Mouse (Mus musculus) heart, postnatal 0 days (tissue): ENCODE measurements at regions not wholly inside any gene's neighbourhood (a gene's known extent, or its start where the extent isn't known, plus 50 kb on each side); places are given as distances from the start of the nearest gene placed in this dataset.

Experiments
- ATAC-seq: fragments of 200-750 bp; cut with Nextera tagmentation; 2 replicates; pipeline ENCODE4 v1.8.0; 2017; ENCODE audit warnings: low read depth, moderate number of reproducible peaks, moderate library complexity; ENCODE audit not compliant: insufficient read depth
- DNase-seq: peaks from one replicate; pipeline ENCODE4 v3.0.0-alpha.2; 2016; ENCODE audit warnings: low spot score
- H3K27ac ChIP-seq: fragments of 300-500 bp; sonication (generic); 2 replicates; pipeline ENCODE4 v1.5.1; 2014; ENCODE audit warnings: low read depth, mild to moderate bottlenecking
- H3K27me3 ChIP-seq: fragments of 300-500 bp; sonication (generic); 2 replicates; pipeline ENCODE4 v1.6.1; 2014; ENCODE audit warnings: low read length, mixed read lengths; ENCODE audit not compliant: control insufficient read depth, insufficient read depth
- H3K36me3 ChIP-seq: fragments of 300-500 bp; sonication (generic); replicated peaks from 2 replicates; pipeline ENCODE4 v1.6.1; 2014; ENCODE audit warnings: low read length, mixed read lengths; ENCODE audit not compliant: control insufficient read depth, insufficient read depth
- H3K4me1 ChIP-seq: fragments of 300-500 bp; sonication (generic); 2 replicates; pipeline ENCODE4 v1.6.1; 2014; ENCODE audit warnings: antibody characterized with exemption; ENCODE audit not compliant: control insufficient read depth, insufficient read depth
- H3K4me2 ChIP-seq: fragments of 300-500 bp; sonication (generic); 2 replicates; pipeline ENCODE4 v1.6.1; 2014; ENCODE audit warnings: low read depth, mild to moderate bottlenecking, low read length, moderate library complexity
- H3K4me3 ChIP-seq: fragments of 300-500 bp; sonication (generic); 2 replicates; pipeline ENCODE4 v1.5.1; 2014; ENCODE audit warnings: low read depth, low read length
- H3K9ac ChIP-seq: fragments of 300-500 bp; sonication (generic); replicated peaks from 2 replicates; pipeline ENCODE4 v1.6.1; 2014; ENCODE audit warnings: low read depth, low read length, mixed read lengths
- H3K9me3 ChIP-seq: fragments of 300-500 bp; sonication (generic); replicated peaks from 2 replicates; pipeline ENCODE4 v1.6.1; 2016; ENCODE audit warnings: low read length; ENCODE audit not compliant: control insufficient read depth
- CTCF ChIP-seq: IDR thresholded peaks from 2 replicates; pipeline ENCODE4 v1.5.1; 2016; ENCODE audit warnings: antibody characterized with exemption, control low read depth, low read depth
- EP300 ChIP-seq: IDR thresholded peaks from 2 replicates; pipeline ENCODE4 v1.6.1; 2016; ENCODE audit warnings: antibody characterized with exemption, low read depth
- WGBS: fragments of 180-500 bp; shearing (Covaris S2); extraction: QIAGEN DNeasy Blood & Tissue Kit; methylation state at CpG from one replicate; pipeline ENCODE4 v1.1.7; 2014; 5-methylcytosine and 5-hydroxymethylcytosine counted together

DNA sequence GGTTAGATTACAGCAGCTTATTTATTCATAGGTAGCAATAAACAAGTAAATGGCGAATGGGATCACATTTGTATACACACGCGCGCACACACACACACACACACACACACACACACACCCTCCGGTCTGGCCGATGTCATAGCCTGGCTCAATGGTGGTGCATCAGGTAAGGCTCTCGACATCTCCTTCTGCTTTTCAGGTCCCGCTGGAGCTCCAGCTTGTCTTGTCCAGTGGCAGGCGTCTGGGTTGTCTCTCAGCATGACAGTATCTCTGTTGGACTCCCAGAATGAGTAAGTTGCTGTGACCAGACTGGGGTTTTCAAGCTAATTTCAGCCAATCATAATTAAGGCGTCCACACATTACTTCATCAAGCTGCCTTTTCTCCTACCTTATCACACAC lies 131.8 kb downstream of the 1810013L24Rik start:
- H3K4me2 ChIP-seq, result no peak overlapping the region
- WGBS, result 71% methylated on average over 10 of the region's 10 CpGs
- no peak overlapping the region for H3K4me3 ChIP-seq
- no peak for ATAC-seq
- H3K9ac ChIP-seq, result no peak overlapping the region
- H3K27me3 ChIP-seq, result no peaks in the 10 kb centered on the region
- H3K27ac ChIP-seq, result no peak overlapping the region
- TF ChIP-seq EP300 (no peak), CTCF (no peak)
- no peaks in the 10 kb centered on the region for H3K9me3 ChIP-seq
- H3K36me3 ChIP-seq, result no peaks in the 10 kb centered on the region
- no peak for DNase-seq
- H3K4me1 ChIP-seq, result no peaks in the 10 kb centered on the region

- ATAC-seq (no peak), DNase-seq (no peak)
- no peak overlapping the region for H3K4me3 ChIP-seq
- no peak overlapping the region for H3K9ac ChIP-seq
- no peaks in the 10 kb centered on the region for H3K36me3 ChIP-seq
- H3K27ac ChIP-seq, result no peak overlapping the region
- H3K4me1 ChIP-seq, result no peaks in the 10 kb centered on the region
- no peak overlapping the region for H3K4me2 ChIP-seq
- no peaks in the 10 kb centered on the region for H3K27me3 ChIP-seq
- no peak for TF ChIP-seq CTCF
- no peak for TF ChIP-seq EP300
- no peaks in the 10 kb centered on the region; the same call in 1 of the 2 replicates for H3K9me3 ChIP-seq
- WGBS, result 79% methylated on average over 7 of the region's 7 CpGs
Measured at GRCm38 (mm10) chr16:8993521-8994250, 163.8 kb downstream of the 1810013L24Rik start.

DNA sequence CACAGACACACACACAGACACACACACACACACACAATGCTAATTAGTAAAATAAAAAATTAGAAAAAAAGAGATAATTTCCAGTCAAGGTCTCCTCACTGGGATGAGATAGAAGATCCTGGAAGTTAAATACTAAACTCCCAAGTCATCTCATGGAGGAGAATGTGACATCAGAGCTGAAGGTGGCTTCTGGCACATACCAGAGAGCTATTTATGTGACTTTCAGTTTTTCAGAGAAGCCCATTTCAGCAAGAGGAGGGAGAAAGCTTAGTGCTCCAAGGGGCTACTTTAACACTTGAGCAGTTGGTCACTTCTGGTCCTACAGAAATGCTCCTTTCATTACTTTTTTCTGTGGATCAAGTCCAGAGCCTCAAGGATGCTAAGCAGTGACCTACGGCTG lies 164.6 kb downstream of the 1810013L24Rik start:
- Histone ChIP-seq H3K36me3 (no peaks in the 10 kb centered on the region), H3K9ac (no peak overlapping the region), H3K4me2 (no peak overlapping the region), H3K4me3 (no peak overlapping the region), H3K27me3 (no peaks in the 10 kb centered on the region), H3K4me1 (no peaks in the 10 kb centered on the region), H3K9me3 (no peaks in the 10 kb centered on the region; the same call in 1 of the 2 replicates), H3K27ac (no peak overlapping the region)
- WGBS, result 89% methylated on average over 1 of the region's 1 CpGs
- ATAC-seq (no peak), DNase-seq (no peak)
- TF ChIP-seq EP300 (no peak), CTCF (no peak)

DNA sequence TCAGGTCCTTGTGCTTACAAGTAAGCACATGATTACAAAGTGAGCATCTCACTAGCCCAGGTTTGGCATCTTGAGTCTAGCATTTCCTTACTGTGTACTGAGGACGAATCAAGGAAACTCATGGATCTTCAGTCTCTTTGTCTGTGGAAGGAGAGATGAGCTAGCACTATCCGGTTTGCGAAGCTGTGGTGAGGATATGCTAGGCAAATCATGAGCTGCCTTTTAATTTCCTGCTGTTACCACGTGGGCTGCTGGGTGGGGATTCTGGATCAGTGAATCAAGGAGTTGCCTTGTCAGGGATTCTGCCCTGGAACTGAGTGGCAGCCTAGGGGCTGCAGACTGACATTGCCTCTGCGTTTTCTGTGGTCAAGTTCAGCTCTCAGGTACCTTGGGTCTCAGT lies 167.3 kb downstream of the 1810013L24Rik start:
- WGBS, result 66% methylated on average over 5 of the region's 5 CpGs
- ATAC-seq (no peak), DNase-seq (no peak)
- Histone ChIP-seq H3K27me3 (no peaks in the 10 kb centered on the region), H3K9me3 (no peaks in the 10 kb centered on the region), H3K4me2 (no peak overlapping the region), H3K4me3 (no peak overlapping the region), H3K27ac (no peak overlapping the region), H3K36me3 (no peaks in the 10 kb centered on the region), H3K4me1 (no peaks in the 10 kb centered on the region), H3K9ac (no peak overlapping the region)
- TF ChIP-seq CTCF (no peak), EP300 (no peak)

DNA sequence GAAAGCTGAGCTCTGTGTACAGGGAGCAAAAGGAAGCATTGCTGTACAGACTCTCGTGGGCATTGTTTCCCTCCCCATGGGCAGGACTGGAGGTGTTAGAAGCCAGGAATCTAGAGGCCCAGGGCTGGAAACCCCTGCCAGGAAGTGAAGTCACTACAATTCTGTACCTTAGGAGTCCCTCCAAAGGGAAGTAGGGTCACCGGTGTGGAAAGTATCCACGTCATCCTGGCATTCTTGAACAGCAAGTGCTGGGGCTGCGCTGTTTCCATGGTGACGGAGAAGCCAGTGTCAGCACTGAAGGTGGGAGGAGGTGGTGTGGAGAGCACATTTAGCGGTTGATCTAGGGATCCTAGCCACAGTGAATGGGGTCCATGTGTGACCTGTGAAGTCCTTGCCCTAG lies 174.1 kb downstream of the 1810013L24Rik start:
- no peak overlapping the region for H3K4me3 ChIP-seq
- DNase-seq, result peak; percentile 38
- H3K36me3 ChIP-seq, result no peaks in the 10 kb centered on the region
- H3K9ac ChIP-seq, result no peak overlapping the region
- no peaks in the 10 kb centered on the region for H3K4me1 ChIP-seq
- peak; percentile 63 for ATAC-seq
- TF ChIP-seq EP300 (no peak), CTCF (no peak)
- no peak overlapping the region for H3K27ac ChIP-seq
- no peak overlapping the region for H3K4me2 ChIP-seq
- H3K9me3 ChIP-seq, result no peaks in the 10 kb centered on the region
- 26% methylated on average over 6 of the region's 6 CpGs for WGBS
- H3K27me3 ChIP-seq, result no peaks in the 10 kb centered on the region

DNA sequence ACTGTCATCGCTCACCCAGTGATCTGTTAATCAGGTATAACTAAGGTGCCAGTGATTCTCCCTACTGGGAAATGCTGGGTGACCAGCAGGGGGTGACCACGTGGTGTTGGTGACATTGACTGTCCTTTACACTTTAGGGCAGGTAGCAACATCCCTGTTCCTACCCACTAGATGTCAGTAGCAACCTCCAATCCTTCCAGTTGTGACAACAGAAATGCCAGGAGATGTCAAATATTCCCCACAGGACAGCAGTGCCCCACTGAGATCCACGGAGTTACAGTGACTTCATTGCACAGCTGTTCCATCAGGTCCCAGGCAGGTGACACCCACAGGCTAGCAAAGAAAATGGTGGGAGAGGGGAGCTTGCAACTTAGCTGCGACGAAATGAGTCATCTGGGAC lies 176.0 kb downstream of the 1810013L24Rik start:
- TF ChIP-seq EP300, result no peak
- 0 out of 2 replicates have a peak, but pooled peaks have one; percentile 10 for TF ChIP-seq CTCF
- 31% methylated on average over 5 of the region's 5 CpGs for WGBS
- ATAC-seq, result no peak

More for the DNA sequence above, 176.0 kb downstream of the 1810013L24Rik start:
- Histone ChIP-seq H3K9me3 (no peaks in the 10 kb centered on the region), H3K27me3 (no peaks in the 10 kb centered on the region), H3K36me3 (no peaks in the 10 kb centered on the region), H3K9ac (no peak overlapping the region), H3K4me1 (no peaks in the 10 kb centered on the region), H3K4me2 (no peak overlapping the region), H3K4me3 (no peak overlapping the region), H3K27ac (no peak overlapping the region)
- DNase-seq, result no peak
